Mouse (Mus musculus) hindbrain, postnatal 0 days (tissue): ENCODE results near the gene Cdca4. TPM values are rescaled to one million over a fixed set of nuclear protein-coding genes. Genes with fewer than 3 reads are reported as not detected.

Source experiments
- ATAC-seq: fragments of 200-750 bp; cut with Nextera tagmentation; 2 replicates; pipeline ENCODE4 v1.8.0; 2017; ENCODE audit warnings: mild to moderate bottlenecking, moderate TSS enrichment, moderate library complexity
- DNase-seq: peaks from one replicate; pipeline ENCODE4 v3.0.0-alpha.2; 2015; ENCODE audit warnings: low spot score
- H3K27ac ChIP-seq: fragments of 300-500 bp; sonication (generic); 2 replicates; pipeline ENCODE4 v1.5.1; 2014; ENCODE audit warnings: mild to moderate bottlenecking
- H3K27me3 ChIP-seq: fragments of 300-500 bp; sonication (generic); 2 replicates; pipeline ENCODE4 v1.6.1; 2014; ENCODE audit warnings: low read length, mixed read lengths; ENCODE audit not compliant: insufficient read depth
- H3K36me3 ChIP-seq: fragments of 300-500 bp; sonication (generic); 2 replicates; pipeline ENCODE4 v1.6.1; 2014; ENCODE audit warnings: low read length, mixed read lengths; ENCODE audit not compliant: insufficient read depth
- H3K4me1 ChIP-seq: fragments of 300-500 bp; sonication (generic); 2 replicates; pipeline ENCODE4 v1.6.1; 2014; ENCODE audit warnings: antibody characterized with exemption, low read length, mixed read lengths; ENCODE audit not compliant: insufficient read depth
- H3K4me2 ChIP-seq: fragments of 300-500 bp; sonication (generic); 2 replicates; pipeline ENCODE4 v1.6.1; 2014; ENCODE audit warnings: low read depth, mild to moderate bottlenecking, low read length, moderate library complexity, mixed read lengths
- H3K4me3 ChIP-seq: fragments of 300-500 bp; sonication (generic); 2 replicates; pipeline ENCODE4 v1.5.1; 2014; ENCODE audit warnings: low read length
- H3K9ac ChIP-seq: fragments of 300-500 bp; sonication (generic); replicated peaks from 2 replicates; pipeline ENCODE4 v1.6.1; 2014; ENCODE audit warnings: mild to moderate bottlenecking, low read length, moderate library complexity, mixed read lengths
- H3K9me3 ChIP-seq: fragments of 300-500 bp; sonication (generic); 2 replicates; pipeline ENCODE4 v1.6.1; 2016; ENCODE audit warnings: low read length, mixed read lengths
- CTCF ChIP-seq: IDR thresholded peaks from 2 replicates; pipeline ENCODE4 v1.5.1; 2016; ENCODE audit warnings: antibody characterized with exemption, control low read depth, low read depth
- WGBS: fragments of 180-500 bp; shearing (Covaris S2); extraction: QIAGEN DNeasy Blood & Tissue Kit; methylation state at CpG from one replicate; pipeline ENCODE4 v1.1.7; 2014; 5-methylcytosine and 5-hydroxymethylcytosine counted together
- polyA plus RNA-seq: library from polyadenylated mRNA; unstranded; fragments of >200 nt; fragmentation: Nextera tagmentation; extraction: Ambion mirVana; gene quantifications from 2 replicates; pipeline ENCODE4 v1.2.1, GENCODE M21; 2015
- total RNA-seq: library from RNA; depleted of rRNA; stranded (reverse); fragments of >200 nt; gene quantifications from 2 replicates; pipeline ENCODE4 v1.2.3, GENCODE M21; 2014

The Cdca4 gene
- total and polyA plus RNA-seq, 2 experiments from 2014 or later = 25.2 to 27.9 TPM

GRCm38 (mm10) chr12:112873452-112874190 is 44.4 kb upstream of the Cdca4 start:
- WGBS = 19% methylated on average over 18 of the region's 18 CpGs
- DNase-seq (peak; percentile 87), ATAC-seq (peak; percentile 35)
- H3K4me3 ChIP-seq = peak overlapping the region; percentile 23
- H3K9me3 ChIP-seq = no peaks in the 10 kb centered on the region
- TF ChIP-seq CTCF = peak; percentile 94
- H3K4me2 ChIP-seq = peak overlapping the region; percentile 52
- no peaks in the 10 kb centered on the region for H3K36me3 ChIP-seq
- H3K9ac ChIP-seq = 0 out of 2 replicates have a peak overlapping the region, but pooled peaks have one; percentile 18
- H3K4me1 ChIP-seq = peaks cover 7% of the 10 kb centered on the region
- peaks cover 34% of the 10 kb centered on the region for H3K27me3 ChIP-seq
- H3K27ac ChIP-seq = no peak overlapping the region

GRCm38 (mm10) chr12:112872991-112873390 is 43.8 kb upstream of the Cdca4 start:
- no peaks in the 10 kb centered on the region for H3K9me3 ChIP-seq
- no peak overlapping the region for H3K4me2 ChIP-seq
- TF ChIP-seq CTCF = no peak
- DNase-seq (no peak), ATAC-seq (no peak)
- no peak overlapping the region for H3K9ac ChIP-seq
- peaks cover 28% of the 10 kb centered on the region for H3K27me3 ChIP-seq
- no peaks in the 10 kb centered on the region for H3K36me3 ChIP-seq
- 92% methylated on average over 10 of the region's 10 CpGs for WGBS
- H3K27ac ChIP-seq = no peak overlapping the region
- H3K4me1 ChIP-seq = peaks cover 7% of the 10 kb centered on the region
- H3K4me3 ChIP-seq = no peak overlapping the region

- H3K9ac ChIP-seq = no peak overlapping the region
- no peak overlapping the region for H3K4me3 ChIP-seq
- H3K36me3 ChIP-seq = no peaks in the 10 kb centered on the region
- TF ChIP-seq CTCF = no peak
- no peaks in the 10 kb centered on the region; the same call in 1 of the 2 replicates for H3K4me1 ChIP-seq
- H3K4me2 ChIP-seq = no peak overlapping the region
- ATAC-seq (no peak), DNase-seq (no peak)
- H3K9me3 ChIP-seq = no peaks in the 10 kb centered on the region
- WGBS = 87% methylated on average over 2 of the region's 2 CpGs
- no peak overlapping the region for H3K27ac ChIP-seq
- peaks cover 11% of the 10 kb centered on the region for H3K27me3 ChIP-seq
These were observed 42.0 kb upstream of the Cdca4 start for GRCm38 (mm10) chr12:112871272-112871671.

- Histone ChIP-seq H3K27me3 (peaks cover 7% of the 10 kb centered on the region; the same call in 1 of the 2 replicates), H3K4me1 (no peaks in the 10 kb centered on the region; the same call in 1 of the 2 replicates), H3K4me3 (no peak overlapping the region), H3K9me3 (no peaks in the 10 kb centered on the region), H3K36me3 (no peaks in the 10 kb centered on the region), H3K27ac (no peak overlapping the region), H3K4me2 (no peak overlapping the region), H3K9ac (no peak overlapping the region)
- no peak for DNase-seq
- no peak for ATAC-seq
- 57% methylated on average over 13 of the region's 13 CpGs for WGBS
- no peak for TF ChIP-seq CTCF
These were observed 41.6 kb upstream of the Cdca4 start for GRCm38 (mm10) chr12:112870775-112871174.

- H3K9me3 ChIP-seq = no peaks in the 10 kb centered on the region
- WGBS = 15% methylated on average over 16 of the region's 16 CpGs
- peak overlapping the region; percentile 21; the same call in 1 of the 2 replicates for H3K4me2 ChIP-seq
- H3K4me1 ChIP-seq = no peaks in the 10 kb centered on the region; the same call in 1 of the 2 replicates
- no peak for TF ChIP-seq CTCF
- no peak overlapping the region for H3K4me3 ChIP-seq
- no peaks in the 10 kb centered on the region for H3K36me3 ChIP-seq
- no peak overlapping the region for H3K27ac ChIP-seq
- ATAC-seq (no peak), DNase-seq (no peak)
- H3K27me3 ChIP-seq = 0 out of 2 replicates have a peak, but pooled peaks cover under 1% of the 10 kb centered on the region
- H3K9ac ChIP-seq = no peak overlapping the region
These were observed 40.6 kb upstream of the Cdca4 start for GRCm38 (mm10) chr12:112869783-112870204.

- no peak within 1 kb of the TSS for H3K9ac ChIP-seq
- WGBS = 72% methylated on average over 13 of the region's 13 CpGs
- H3K4me1 ChIP-seq = no peaks in the 10 kb centered on the region; the same call in 1 of the 2 replicates
- H3K9me3 ChIP-seq = no peaks in the 10 kb centered on the region
- H3K27me3 ChIP-seq = no peaks in the 10 kb centered on the region
- no peak within 1 kb of the TSS for H3K27ac ChIP-seq
- no peak for ATAC-seq
- TF ChIP-seq CTCF = no peak
- H3K4me2 ChIP-seq = no peak within 1 kb of the TSS
- H3K36me3 ChIP-seq = no peaks in the 10 kb centered on the region
- H3K4me3 ChIP-seq = no peak within 1 kb of the TSS
- DNase-seq = no peak
These were observed 39.2 kb upstream of the Cdca4 start, which contains the start of gene Gpr132 for GRCm38 (mm10) chr12:112868178-112869087. Gene Gpr132, minus strand, starts transcription at chr12:112868228.
